Mouse (Mus musculus) layer of hippocampus, adult 2 months (tissue): ENCODE results near the gene Rom1. TPM values are rescaled to one million over a fixed set of nuclear protein-coding genes. Genes with fewer than 3 reads are reported as not detected.
"Not testable (repeated sequence)": the region's sequence is repeated elsewhere in the genome, so short reads cannot be mapped to it uniquely, and the experiment has no call there.

Experiments
- DNase-seq, 2 experiments: peaks; one replicate each; pipeline ENCODE4 v3.0.0; 2022; ENCODE audit warnings: low spot score in 2 of 2
- H3K27ac ChIP-seq: fragments of 200-600 bp; 2 replicates; pipeline ENCODE4 v1.8.1; 2022
- H3K4me3 ChIP-seq: fragments of 200-600 bp; 2 replicates; pipeline ENCODE4 v1.8.1; 2022; ENCODE audit warnings: mild to moderate bottlenecking
- CTCF ChIP-seq: fragments of 200-600 bp; conservative IDR thresholded peaks from 2 replicates; pipeline ENCODE4 v1.8.1; 2022; ENCODE audit warnings: antibody characterized with exemption, mild to moderate bottlenecking, moderate library complexity
- total RNA-seq, 2 experiments: library from RNA; stranded (reverse); gene quantifications; 2 replicates each; pipeline ENCODE4 v1.2.3; 2021

The Rom1 gene
- total RNA-seq, 2 experiments from 2014 or later, result 4.4 to 5.7 TPM

GRCm38 (mm10) chr19:8908531-8908930 lies 20.6 kb downstream of the Rom1 start:
- peak overlapping the region; percentile 51 for H3K27ac ChIP-seq
- H3K4me3 ChIP-seq, result no peak overlapping the region
- DNase-seq, result no peak
- no peak for TF ChIP-seq CTCF

DNA sequence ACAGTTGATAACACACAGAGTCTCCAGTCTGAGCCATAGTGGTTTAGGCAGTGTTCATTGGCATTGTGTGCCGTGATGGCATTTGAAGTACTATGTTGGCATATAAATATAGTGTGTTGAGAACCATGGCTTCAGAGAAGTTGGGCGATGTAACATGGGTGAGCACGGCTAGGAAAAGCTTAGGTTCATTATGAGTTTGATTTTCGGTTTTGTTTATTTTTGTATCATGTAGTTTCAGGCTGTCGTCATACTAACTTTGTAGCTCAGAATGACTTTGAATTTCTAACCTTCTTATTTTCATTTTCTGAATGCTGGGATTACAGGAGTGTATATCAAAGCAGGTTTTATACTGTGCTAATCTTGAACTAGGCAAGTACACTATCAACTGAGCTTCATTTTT lies 25.7 kb downstream of the Rom1 start:
- Histone ChIP-seq H3K27ac (no peak overlapping the region), H3K4me3 (no peak overlapping the region)
- no peak for TF ChIP-seq CTCF
- DNase-seq, result no peak

DNA sequence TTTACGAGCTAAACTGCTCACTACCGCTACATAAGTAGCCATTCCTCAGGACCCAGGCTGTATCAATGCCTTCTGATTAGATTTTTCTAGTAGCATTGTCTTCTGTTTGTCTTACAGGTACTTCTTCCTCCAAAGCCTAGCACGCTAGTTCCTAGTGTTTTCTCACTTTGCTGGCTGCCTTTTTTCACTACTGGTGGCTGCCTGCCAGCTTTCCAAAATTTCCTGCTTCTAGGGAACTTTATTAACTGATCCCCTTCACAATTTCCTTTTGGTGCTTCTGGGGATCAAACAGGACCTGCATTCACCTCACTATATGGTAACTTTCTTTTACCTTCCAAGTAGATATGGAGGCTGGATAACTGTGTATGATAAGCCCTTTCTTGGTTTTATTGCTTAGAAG lies 30.1 kb downstream of the Rom1 start:
- no peak overlapping the region for H3K27ac ChIP-seq
- DNase-seq, result no peak
- TF ChIP-seq CTCF, result no peak
- H3K4me3 ChIP-seq, result peak overlapping the region; percentile 97

DNA sequence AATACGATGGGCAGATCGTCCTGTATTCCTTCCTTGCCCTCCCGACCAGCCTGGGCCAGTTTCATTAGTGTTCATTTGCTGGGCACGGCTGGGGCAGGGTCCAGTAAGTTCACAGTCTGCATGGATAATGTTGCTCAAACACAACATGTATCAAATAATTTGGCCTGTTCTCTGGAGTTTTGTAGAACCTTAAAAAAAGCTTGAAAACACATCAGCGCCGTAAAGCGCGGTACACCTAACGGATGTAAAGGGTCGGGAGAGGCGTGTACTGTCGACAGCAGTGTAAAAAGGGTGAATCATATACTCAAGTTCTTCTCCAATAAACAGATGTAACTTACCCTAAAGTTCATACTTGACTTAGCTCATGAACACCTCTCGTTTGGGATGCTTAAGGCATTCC lies 30.6 kb downstream of the Rom1 start:
- no peak for DNase-seq
- Histone ChIP-seq H3K27ac (peak overlapping the region; percentile 97), H3K4me3 (peak overlapping the region; percentile 97)
- no peak for TF ChIP-seq CTCF

- H3K4me3 ChIP-seq, result peak within 1 kb of the TSS; percentile 97
- H3K27ac ChIP-seq, result peak within 1 kb of the TSS; percentile 97
- peak; percentile 96 to 97 for DNase-seq
- TF ChIP-seq CTCF, result peak; percentile 48
These were observed 31.2 kb downstream of the Rom1 start, which contains the start of gene Ganab for GRCm38 (mm10) chr19:8897865-8898495. Gene Ganab, plus strand, starts transcription at chr19:8898071.

DNA sequence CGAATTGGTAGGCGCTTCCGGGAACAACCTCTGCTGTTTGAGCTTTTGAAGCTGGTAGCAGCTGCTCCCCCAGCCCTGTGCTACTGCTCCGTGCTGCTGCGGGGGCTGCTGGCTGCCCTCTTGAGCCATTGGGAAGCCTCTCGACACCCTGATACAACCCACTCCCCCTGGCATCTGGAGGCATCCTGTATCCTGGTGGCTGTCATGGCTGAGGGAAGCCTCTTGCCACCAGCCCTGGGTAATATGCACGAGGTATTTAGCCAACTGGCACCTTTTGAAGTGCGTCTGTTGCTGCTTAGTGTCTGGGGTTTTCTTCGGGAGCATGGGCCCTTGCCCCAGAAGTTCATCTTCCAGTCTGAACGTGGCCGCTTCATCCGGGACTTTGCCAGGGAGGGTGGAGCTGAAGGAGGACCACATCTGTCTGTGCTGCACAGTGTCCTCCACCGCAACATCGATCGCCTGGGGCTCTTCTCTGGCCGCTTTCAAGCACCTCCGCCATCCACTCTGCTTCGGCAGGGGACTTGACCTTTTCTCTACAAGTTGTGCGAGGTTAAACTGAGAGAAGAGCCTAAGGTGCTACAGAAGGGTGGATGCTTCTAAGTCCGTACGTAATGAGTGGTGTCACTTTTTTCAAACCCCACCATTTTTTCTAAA lies 31.8 kb downstream of the Rom1 start:
- Histone ChIP-seq H3K27ac (peak overlapping the region; percentile 97), H3K4me3 (peak overlapping the region; percentile 97)
- DNase-seq, result peak in 1 of 2 experiments; percentile 44

DNA sequence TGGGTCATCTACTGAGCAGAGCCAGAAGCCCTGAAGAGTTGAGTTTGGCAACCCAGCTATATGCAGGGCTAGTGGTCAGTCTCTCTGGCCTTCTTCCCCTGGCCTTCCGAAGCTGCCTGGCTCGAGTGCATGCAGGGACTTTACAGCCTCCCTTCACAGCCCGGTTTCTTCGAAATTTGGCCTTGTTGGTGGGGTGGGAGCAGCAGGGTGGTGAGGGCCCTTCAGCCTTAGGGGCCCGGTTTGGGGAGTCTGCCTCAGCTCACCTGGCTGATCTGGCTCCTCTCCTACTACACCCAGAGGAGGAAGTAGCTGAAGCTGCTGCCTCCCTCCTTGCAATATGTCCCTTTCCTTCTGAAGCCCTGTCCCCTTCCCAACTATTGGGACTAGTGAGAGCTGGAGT lies 32.9 kb downstream of the Rom1 start:
- H3K4me3 ChIP-seq, DNase-seq, H3K27ac ChIP-seq: not testable (repeated sequence)

DNA sequence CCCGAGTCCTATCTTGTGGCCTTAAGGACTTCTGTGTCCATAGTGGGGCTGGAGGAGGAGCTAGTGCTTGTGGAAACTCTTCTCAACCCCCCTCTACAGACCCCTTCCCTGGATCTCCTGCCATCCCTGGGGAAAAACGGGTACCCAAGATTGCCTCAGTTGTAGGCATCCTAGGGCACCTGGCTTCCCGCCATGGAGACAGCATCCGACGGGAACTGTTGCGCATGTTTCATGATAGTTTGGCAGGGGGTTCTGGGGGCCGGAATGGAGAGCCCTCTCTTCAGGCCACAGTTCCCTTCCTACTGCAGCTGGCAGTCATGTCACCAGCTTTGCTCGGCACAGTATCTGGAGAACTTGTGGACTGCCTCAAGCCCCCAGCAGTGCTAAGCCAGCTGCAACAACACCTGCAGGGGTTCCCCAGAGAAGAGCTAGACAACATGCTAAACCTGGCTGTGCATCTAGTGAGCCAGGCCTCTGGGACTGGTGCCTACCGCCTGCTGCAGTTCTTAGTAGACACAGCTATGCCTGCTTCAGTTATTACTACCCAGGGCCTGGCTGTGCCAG lies 33.7 kb downstream of the Rom1 start:
- no peak overlapping the region for H3K4me3 ChIP-seq
- DNase-seq, result no peak
- no peak for TF ChIP-seq CTCF
- H3K27ac ChIP-seq, result no peak overlapping the region

- peak; percentile 84 to 87 for DNase-seq
These were observed 36.1 kb downstream of the Rom1 start, which contains the start of gene Ints5 for GRCm38 (mm10) chr19:8892829-8893766. Gene Ints5, plus strand, starts transcription at chr19:8893005.

DNA sequence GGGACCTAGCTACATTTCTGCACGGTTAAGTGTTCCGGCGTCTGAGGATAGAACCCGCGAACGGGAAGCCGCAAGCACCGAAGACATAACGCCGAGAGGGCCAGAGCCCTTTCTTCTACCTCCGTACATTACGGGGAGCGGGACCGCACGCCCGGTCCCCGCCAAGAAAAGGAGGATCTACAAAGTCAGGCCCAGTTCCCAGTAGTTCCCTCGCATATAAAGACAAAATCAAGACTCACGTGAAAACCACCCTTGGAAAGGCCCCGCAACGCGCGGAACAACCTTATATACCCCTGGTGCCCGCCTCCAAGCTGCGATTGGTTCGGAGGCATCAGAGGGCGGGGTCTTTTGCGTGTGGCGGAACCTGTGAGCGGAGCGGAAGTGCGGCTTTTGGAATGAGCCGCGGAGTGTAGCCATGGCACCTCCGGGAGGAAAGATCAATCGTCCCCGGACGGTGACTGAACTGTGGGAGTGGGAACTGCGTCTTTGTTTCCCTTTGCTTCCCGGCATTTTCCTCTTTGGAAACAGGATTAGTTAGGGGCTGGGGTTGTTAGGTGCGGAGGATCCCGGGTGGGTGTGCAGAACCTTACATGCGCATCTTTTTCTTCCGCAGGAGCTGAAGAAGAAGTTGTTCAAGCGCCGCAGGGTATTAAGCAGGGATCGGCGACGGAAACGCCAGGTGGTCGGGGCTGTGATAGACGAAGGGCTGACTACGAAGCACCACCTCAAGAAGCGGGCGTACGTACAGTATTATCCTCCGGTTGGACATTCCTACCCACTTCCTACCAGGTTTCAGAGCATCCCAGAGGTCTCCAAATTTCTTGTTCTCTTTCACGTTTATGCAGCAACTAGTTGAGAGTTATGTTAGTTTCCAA lies 40.4 kb downstream of the Rom1 start, which contains the start of the genes 1810009A15Rik and Gm49416:
1810009A15Rik (plus strand) TSS at position 343 of the 875 bp plus-strand sequence.
Gm49416 (plus strand) TSS at position 416 of the 875 bp plus-strand sequence.
- DNase-seq, result peak; percentile 94 to 95
- H3K27ac ChIP-seq, result peak within 1 kb of the TSS; percentile 94
- peak within 1 kb of the TSS; percentile 64 for H3K4me3 ChIP-seq
- no peak for TF ChIP-seq CTCF

More at GRCm38 (mm10) chr19:8892829-8893766, 36.1 kb downstream of the Rom1 start, which contains the start of gene Ints5:
- Histone ChIP-seq H3K27ac (peak within 1 kb of the TSS; percentile 85), H3K4me3 (peak within 1 kb of the TSS; percentile 97)
- no peak for TF ChIP-seq CTCF

DNA sequence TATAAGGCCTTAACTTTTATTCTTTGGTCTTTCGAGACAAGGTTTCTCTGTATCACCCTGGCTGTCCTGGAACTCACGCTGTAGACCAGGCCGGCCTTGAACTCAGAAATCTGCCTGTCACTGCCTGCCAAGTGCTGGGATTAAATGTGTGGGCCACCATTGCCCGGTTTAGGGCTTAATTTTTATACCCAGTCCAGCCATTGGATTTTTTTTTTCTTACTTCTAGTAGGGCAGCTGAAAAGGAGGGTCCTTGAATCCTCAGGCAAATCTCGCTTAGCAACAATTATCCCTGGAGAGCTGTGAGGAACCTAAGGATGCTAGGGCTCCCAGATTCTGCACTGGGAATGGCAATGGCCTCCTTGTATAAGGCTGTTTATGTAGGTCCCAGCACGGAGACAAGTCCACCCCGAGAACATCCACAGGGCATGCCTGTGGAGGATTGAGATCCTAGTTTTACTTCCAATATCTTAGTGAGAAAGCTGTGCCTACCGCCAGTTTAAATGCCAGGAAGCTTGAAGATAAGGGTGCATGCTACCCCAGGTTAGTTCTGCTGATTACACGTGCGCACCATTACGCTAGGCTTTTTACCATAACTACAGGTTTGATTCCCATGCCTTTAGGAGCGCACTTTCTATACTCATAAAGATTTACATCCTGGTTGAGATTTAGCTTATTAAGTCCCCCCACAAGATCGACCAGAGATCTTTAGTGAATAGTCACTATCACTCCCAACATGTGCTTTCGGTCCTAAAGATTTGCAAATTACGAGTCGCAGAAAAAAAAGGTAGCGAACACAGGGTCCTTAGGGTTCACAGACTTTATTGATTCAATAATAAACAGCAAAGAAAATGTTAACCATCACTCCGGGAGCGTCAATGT lies 41.3 kb downstream of the Rom1 start:
- Histone ChIP-seq H3K4me3 (peak overlapping the region; percentile 64), H3K27ac (peak overlapping the region; percentile 94)
- TF ChIP-seq CTCF, result no peak
- no peak for DNase-seq
